Mouse (Mus musculus): Measurements from ENCODE around the gene Foxred2.

- TF ChIP-seq CHD2 (IDR thresholded peaks at IDR 0.05; ENCODE audit: low read depth, low read length) = no peak
- no peak for TF ChIP-seq HCFC1 (IDR thresholded peaks at IDR 0.05; ENCODE audit: borderline replicate concordance, insufficient read depth, low read length)
- TF ChIP-seq ZNF384 (IDR thresholded peaks at IDR 0.05; ENCODE audit: low read depth, low read length) = no peak
- no peak for TF ChIP-seq ZC3H11A (IDR thresholded peaks at IDR 0.05; ENCODE audit: borderline replicate concordance, low read depth, low read length)
- TF ChIP-seq MAFK (IDR thresholded peaks at IDR 0.05; ENCODE audit: insufficient read depth, low read depth, low read length) = no peak
Observed at GRCm38 (mm10) chr15:77894926-77895325, 61.6 kb downstream of the Foxred2 start.

Measured in ES-E14 (cell line).